Mouse (Mus musculus) heart, adult 2 months (tissue): ENCODE measurements around the gene Crybg2. TPM values are rescaled to one million over a fixed set of nuclear protein-coding genes. Genes with fewer than 3 reads are reported as not detected.

ENCODE experiments used
- DNase-seq, 2 experiments: peaks; one replicate each; pipeline ENCODE4 v3.0.0; 2021
- H3K27ac ChIP-seq: fragments of 200-600 bp; 2 replicates; pipeline ENCODE4 v1.8.1; 2022
- H3K27me3 ChIP-seq: fragments of 200-500 bp; 2 replicates; pipeline ENCODE4 v1.6.1; 2012; ENCODE audit warnings: mild to moderate bottlenecking, low read length, inconsistent platforms, mixed read lengths; ENCODE audit not compliant: control insufficient read depth, insufficient read depth
- H3K36me3 ChIP-seq: fragments of 200-500 bp; 2 replicates; pipeline ENCODE4 v1.6.1; 2012; ENCODE audit warnings: low read length, inconsistent platforms; ENCODE audit not compliant: control insufficient read depth, insufficient read depth
- H3K4me1 ChIP-seq: fragments of 200-500 bp; 2 replicates; pipeline ENCODE4 v1.6.1; 2011; ENCODE audit warnings: low read length; ENCODE audit not compliant: control insufficient read depth, insufficient read depth
- H3K4me3 ChIP-seq: fragments of 200-600 bp; 2 replicates; pipeline ENCODE4 v1.8.1; 2022
- H3K79me2 ChIP-seq: fragments of 200-500 bp; replicated peaks from 2 replicates; pipeline ENCODE4 v1.6.1; 2012; ENCODE audit warnings: mild to moderate bottlenecking, inconsistent platforms, low read length, moderate library complexity, mixed read lengths; ENCODE audit not compliant: control insufficient read depth, insufficient read depth
- H3K9ac ChIP-seq: fragments of 200-500 bp; 2 replicates; pipeline ENCODE4 v1.6.1; 2012; ENCODE audit warnings: low read depth, mild to moderate bottlenecking, control low read depth, inconsistent platforms, low read length, mixed read lengths
- CTCF ChIP-seq: fragments of 200-600 bp; IDR thresholded peaks from 2 replicates; pipeline ENCODE4 v1.8.1; 2022; ENCODE audit warnings: antibody characterized with exemption, mild to moderate bottlenecking, moderate library complexity
- EP300 ChIP-seq: fragments of 200-500 bp; IDR thresholded peaks from 2 replicates; pipeline ENCODE4 v1.6.1; 2011; ENCODE audit warnings: low read depth, low read length, control low read depth; ENCODE audit not compliant: insufficient read depth
- POLR2A ChIP-seq: fragments of 200-500 bp; IDR thresholded peaks from 2 replicates; pipeline ENCODE4 v1.6.1; 2011; ENCODE audit warnings: mild to moderate bottlenecking, low read depth, low read length, control low read depth; ENCODE audit not compliant: insufficient read depth
- WGBS: fragments of 180-500 bp; shearing (Covaris S2); methylation state at CpG from one replicate; pipeline ENCODE4 v1.1.7; 2018; 5-methylcytosine and 5-hydroxymethylcytosine counted together
- intact Hi-C: fragments of 180-260 bp; cut with DNase I; formaldehyde crosslinking; loops from one replicate; pipeline ENCODE4 v1.15.1; 2025
- long read RNA-seq: library from polyadenylated mRNA; stranded (forward); transcript quantifications from one replicate; pipeline ENCODE4 v2.0.0, GENCODE M21; 2021
- polyA plus RNA-seq: library from polyadenylated mRNA; depleted of rRNA; stranded (reverse); fragments of >200 nt; gene quantifications from 2 replicates; pipeline ENCODE4 v1.2.3, GENCODE M21; 2012; rRNA removed
- total RNA-seq, 2 experiments: library from RNA; stranded (reverse); gene quantifications; 2 replicates each; pipeline ENCODE4 v1.2.3; 2021

The Crybg2 gene
- total RNA-seq, result not detected
- 0.49 TPM in 1 of 2 replicates, not detected in the other for polyA plus RNA-seq
- long read RNA-seq, result 0 reads

- Histone ChIP-seq H3K4me3 (no peak within 1 kb of the TSS), H3K36me3 (no peaks in the 10 kb centered on the region), H3K27me3 (no peaks in the 10 kb centered on the region; the same call in 1 of the 2 replicates), H3K27ac (no peak within 1 kb of the TSS), H3K79me2 (no peaks in the 10 kb centered on the region), H3K9ac (no peak within 1 kb of the TSS), H3K4me1 (no peaks in the 10 kb centered on the region)
- intact Hi-C loops, result no loop called here
- no peak for TF ChIP-seq POLR2A
- TF ChIP-seq CTCF, result no peak
- no peak for TF ChIP-seq EP300
- DNase-seq, result no peak
- WGBS, result 46% methylated on average over 28 of the region's 28 CpGs
These were observed at the start of gene Crybg2 for GRCm38 (mm10) chr4:134060135-134060865. Gene Crybg2 (plus strand): TSS chr4:134060815.

- H3K4me1 ChIP-seq, result no peaks in the 10 kb centered on the region
- H3K79me2 ChIP-seq, result no peaks in the 10 kb centered on the region
- intact Hi-C loops, result no loop called here
- H3K9ac ChIP-seq, result no peak overlapping the region
- no peak for DNase-seq
- no peak overlapping the region for H3K27ac ChIP-seq
- TF ChIP-seq POLR2A, result no peak
- TF ChIP-seq EP300, result no peak
- TF ChIP-seq CTCF, result no peak
- no peaks in the 10 kb centered on the region for H3K36me3 ChIP-seq
- H3K27me3 ChIP-seq, result peaks cover 2% of the 10 kb centered on the region; the same call in 1 of the 2 replicates
- 20% methylated on average over 16 of the region's 16 CpGs for WGBS
- H3K4me3 ChIP-seq, result no peak overlapping the region
These were observed 48.9 kb upstream of the Crybg2 start for GRCm38 (mm10) chr4:134011450-134012414.

GRCm38 (mm10) chr4:134012858-134013528, 47.6 kb upstream of the Crybg2 start:
- Histone ChIP-seq H3K79me2 (no peaks in the 10 kb centered on the region), H3K27ac (no peak overlapping the region), H3K9ac (no peak overlapping the region), H3K27me3 (peaks cover 5% of the 10 kb centered on the region), H3K4me1 (no peaks in the 10 kb centered on the region), H3K36me3 (no peaks in the 10 kb centered on the region), H3K4me3 (no peak overlapping the region)
- intact Hi-C loops, result no loop called here
- peak in 1 of 2 experiments; percentile 26 for DNase-seq
- 40% methylated on average over 12 of the region's 12 CpGs for WGBS
- TF ChIP-seq CTCF (peak; percentile 47), POLR2A (no peak)

GRCm38 (mm10) chr4:134016208-134016607, 44.4 kb upstream of the Crybg2 start:
- H3K79me2 ChIP-seq, result no peaks in the 10 kb centered on the region
- TF ChIP-seq POLR2A (no peak), CTCF (no peak), EP300 (no peak)
- DNase-seq, result no peak
- no peak overlapping the region for H3K9ac ChIP-seq
- WGBS, result 19% methylated on average over 7 of the region's 7 CpGs
- no peak overlapping the region for H3K4me3 ChIP-seq
- intact Hi-C loops, result no loop called here
- no peaks in the 10 kb centered on the region for H3K4me1 ChIP-seq
- no peak overlapping the region for H3K27ac ChIP-seq
- peaks cover 11% of the 10 kb centered on the region for H3K27me3 ChIP-seq
- no peaks in the 10 kb centered on the region for H3K36me3 ChIP-seq

GRCm38 (mm10) chr4:134016767-134017166, 43.8 kb upstream of the Crybg2 start:
- no peak for DNase-seq
- intact Hi-C loops, result no loop called here
- H3K4me3 ChIP-seq, result no peak overlapping the region
- peaks cover 11% of the 10 kb centered on the region for H3K27me3 ChIP-seq
- no peak overlapping the region for H3K9ac ChIP-seq
- no peaks in the 10 kb centered on the region for H3K4me1 ChIP-seq
- no peak for TF ChIP-seq CTCF
- TF ChIP-seq POLR2A, result no peak
- no peak for TF ChIP-seq EP300
- no peak overlapping the region for H3K27ac ChIP-seq
- H3K79me2 ChIP-seq, result no peaks in the 10 kb centered on the region
- 6% methylated on average over 8 of the region's 8 CpGs for WGBS
- no peaks in the 10 kb centered on the region for H3K36me3 ChIP-seq
